Mouse (Mus musculus): ENCODE results near the gene Vmn2r28. TPM values are rescaled to one million over a fixed set of nuclear protein-coding genes. Genes with fewer than 3 reads are reported as not detected.

The Vmn2r28 gene
- not detected in 2 replicates for polyA plus RNA-seq (2015; fragmentation: Nextera tagmentation; extraction: Ambion mirVana)

GRCm38 (mm10) chr7:5493856-5494255 is at the start of gene Vmn2r28:
Vmn2r28 (minus strand) TSS chr7:5493956.

GRCm38 (mm10) chr7:5456674-5457073 is 37.1 kb downstream of the Vmn2r28 start, which contains the start of gene Vmn1r59:
Vmn1r59 (minus strand) TSS chr7:5456774.

Other genes starting within 250 kb of the Vmn2r28 start
- not detected in 2 replicates for gene Gm5065, start 143.4 kb downstream of the Vmn2r28 start, polyA plus RNA-seq (2015; fragmentation: Nextera tagmentation; extraction: Ambion mirVana)
- gene Nlrp2, start 142.9 kb downstream of the Vmn2r28 start, polyA plus RNA-seq (2015; fragmentation: Nextera tagmentation; extraction: Ambion mirVana): not detected in 2 replicates
- gene Vmn1r58, start 80.6 kb downstream of the Vmn2r28 start, polyA plus RNA-seq (2015; fragmentation: Nextera tagmentation; extraction: Ambion mirVana): not detected in 2 replicates
- gene Vmn1r59, start 37.2 kb downstream of the Vmn2r28 start, polyA plus RNA-seq (2015; fragmentation: Nextera tagmentation; extraction: Ambion mirVana): not detected in 2 replicates
- not detected in 2 replicates for gene Vmn1r60, start 53.4 kb upstream of the Vmn2r28 start, polyA plus RNA-seq (2015; fragmentation: Nextera tagmentation; extraction: Ambion mirVana)
- gene Vmn1r61, start 119.3 kb upstream of the Vmn2r28 start, polyA plus RNA-seq (2015; fragmentation: Nextera tagmentation; extraction: Ambion mirVana): not detected in 2 replicates
- not detected in 2 replicates for gene Vmn1r62, start 179.7 kb upstream of the Vmn2r28 start, polyA plus RNA-seq (2015; fragmentation: Nextera tagmentation; extraction: Ambion mirVana)